Mouse (Mus musculus): ENCODE results near the gene Bdp1. TPM values are rescaled to one million over a fixed set of nuclear protein-coding genes. Genes with fewer than 3 reads are reported as not detected.

The Bdp1 gene
- 1.6 and 1.8 TPM in 2 replicates for polyA plus RNA-seq (2012; rRNA removed)

DNA sequence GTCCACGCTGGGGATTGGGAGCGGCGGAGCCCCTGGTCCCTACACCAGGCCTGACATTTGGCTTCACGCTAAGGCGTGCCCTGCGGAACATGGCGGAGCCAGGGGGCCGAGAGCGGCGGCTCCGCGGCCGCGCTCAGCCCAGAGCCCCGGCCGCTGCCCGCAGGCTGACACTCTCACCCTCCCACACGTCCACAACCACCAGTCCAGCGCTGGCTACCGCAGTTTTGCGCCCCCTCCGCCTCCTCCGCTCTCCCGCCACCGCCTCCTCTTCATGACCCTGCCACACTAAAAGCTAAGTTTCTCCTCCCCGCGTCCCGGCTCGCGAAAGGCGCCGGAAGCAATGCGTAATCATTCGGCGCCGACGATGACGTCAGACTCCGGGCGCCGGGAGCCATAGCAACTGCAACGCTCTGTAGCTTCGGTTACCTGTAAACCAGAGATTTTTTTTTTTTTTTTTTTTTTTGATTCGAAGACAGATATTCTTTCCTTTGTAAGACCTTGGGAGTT lies at the start of gene Bdp1:
TSS of gene Bdp1 (minus strand) at position 323 of the 507 bp plus-strand sequence.

DNA sequence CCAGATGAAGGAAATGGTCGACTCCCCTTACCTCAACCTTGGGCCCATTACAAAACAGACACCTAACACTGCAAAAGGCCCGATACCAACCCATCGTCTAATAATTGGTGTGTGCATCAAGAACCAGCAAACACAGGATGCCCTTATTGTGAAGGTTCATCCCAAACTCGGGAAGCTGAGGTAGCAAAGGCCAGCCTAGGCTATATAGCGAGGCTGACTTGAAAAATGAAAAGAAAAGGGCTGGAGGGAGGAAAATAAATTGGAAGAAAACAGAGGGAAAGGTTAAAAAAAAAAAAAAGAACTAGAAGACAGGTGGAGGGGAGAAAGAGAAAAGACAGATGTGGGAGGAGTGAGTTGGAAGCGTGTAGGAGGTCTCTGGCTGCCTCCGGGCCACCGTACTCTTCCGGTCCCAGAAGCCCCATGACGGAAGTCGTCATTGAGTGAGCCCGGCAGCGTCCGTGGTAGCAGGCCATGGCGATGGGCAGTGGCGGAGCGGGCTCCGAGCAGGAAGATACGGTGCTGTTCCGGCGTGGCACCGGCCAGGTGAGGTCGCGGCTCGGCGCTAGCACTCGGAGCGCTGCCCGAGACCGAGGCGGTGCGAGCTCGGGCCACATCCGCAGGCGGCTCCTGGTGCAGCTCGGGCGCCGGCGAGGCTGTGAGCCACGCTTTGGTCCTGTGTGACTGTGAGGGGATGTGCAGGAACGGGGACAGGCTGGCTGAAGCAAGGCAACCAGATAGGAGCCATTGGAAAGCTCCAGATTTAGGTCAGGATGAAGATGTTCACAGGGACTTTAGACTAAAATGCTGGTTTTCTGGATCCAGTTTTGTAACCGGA lies 20.8 kb upstream of the Bdp1 start, which contains the start of gene Smn1:
TSS of gene Smn1 (plus strand) at position 430 of the 835 bp plus-strand sequence.

DNA sequence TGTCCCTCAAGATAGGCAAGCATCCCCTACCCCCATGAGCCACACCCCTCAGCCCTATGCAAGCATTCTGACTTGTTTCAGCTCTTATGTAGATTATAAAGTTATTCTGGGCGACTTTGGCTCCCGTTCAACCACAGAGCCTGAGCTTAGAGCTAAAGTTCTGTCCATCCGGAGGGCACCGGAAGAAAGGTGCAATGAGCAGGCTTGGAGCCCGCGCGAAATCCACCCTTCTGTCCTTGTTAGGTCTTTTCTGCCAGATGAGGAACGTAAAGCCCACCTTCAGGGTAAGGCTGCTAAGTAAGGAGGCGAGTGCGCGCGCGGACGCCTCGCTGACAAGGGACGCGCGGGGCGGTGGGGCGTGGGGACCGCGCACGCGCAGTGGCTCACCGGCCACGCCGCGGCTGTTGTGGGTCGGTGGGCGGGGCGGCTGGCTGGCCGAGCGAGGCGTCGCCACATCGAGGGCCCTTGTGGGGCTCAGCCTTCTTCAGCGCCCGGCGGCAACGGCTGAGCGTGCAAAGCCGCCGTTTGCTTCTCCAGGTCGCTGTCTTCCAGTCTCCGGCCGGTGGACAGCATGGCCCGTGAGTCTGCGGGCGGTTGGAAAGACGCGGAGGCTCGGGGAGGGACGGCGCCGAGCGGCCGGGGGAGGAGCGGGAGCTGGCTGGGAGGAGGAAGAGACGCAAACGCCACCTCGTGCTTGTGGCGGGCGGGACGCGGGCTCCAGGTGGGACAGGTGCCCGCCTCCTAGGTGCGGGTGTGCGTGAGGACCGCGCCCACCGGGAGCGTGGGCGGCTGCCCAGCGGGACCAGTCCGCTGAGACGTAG lies 4.0 kb upstream of the Bdp1 start, which contains the start of gene Serf1:
TSS of gene Serf1 (plus strand) at position 361 of the 821 bp plus-strand sequence.

DNA sequence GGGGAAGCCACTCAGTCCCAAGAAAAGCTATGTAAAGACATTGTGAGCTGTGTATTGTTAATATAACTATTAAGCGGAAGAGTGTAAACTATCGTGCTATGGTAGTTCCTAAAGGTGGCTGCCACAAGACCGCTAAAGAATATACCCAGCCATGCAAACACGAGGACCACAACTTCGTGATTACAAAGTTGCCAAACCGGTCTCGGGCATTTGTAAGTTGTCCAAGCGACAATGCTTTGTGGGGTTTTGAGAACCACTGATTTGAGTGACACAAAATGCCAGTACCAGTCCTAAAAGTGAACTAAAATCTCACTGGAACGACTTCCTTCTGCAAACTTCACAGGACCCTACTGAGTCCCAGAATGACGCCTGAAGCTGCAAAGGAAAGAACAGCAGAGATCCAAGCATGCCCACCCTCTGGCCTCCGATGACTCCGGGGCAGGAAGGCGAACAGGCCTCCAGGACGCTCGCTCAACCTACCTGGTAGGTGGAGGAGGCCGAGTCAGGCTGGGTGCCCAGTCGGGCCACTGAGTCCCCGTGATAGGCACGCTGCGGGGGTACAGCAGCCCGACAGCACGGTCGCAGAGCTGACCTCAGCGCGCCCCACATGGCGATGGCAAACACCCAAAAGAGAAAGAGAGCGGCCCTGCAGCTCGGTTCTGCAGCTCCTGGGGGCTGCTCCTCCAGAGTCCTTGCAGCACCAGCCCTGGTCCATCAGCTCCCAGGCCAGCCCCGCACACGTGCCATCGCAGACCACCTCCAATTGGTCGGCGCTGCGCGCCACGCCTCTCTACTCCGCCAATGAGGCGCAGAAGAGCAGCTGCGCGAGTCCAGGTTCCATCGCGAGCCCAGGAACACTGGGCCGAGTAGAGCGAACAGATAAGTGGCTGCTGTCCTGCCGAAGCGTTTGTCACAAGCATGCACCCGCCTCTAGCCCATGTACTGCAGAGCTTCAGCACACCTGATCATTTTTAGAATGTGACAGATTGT lies 88.7 kb downstream of the Bdp1 start, which contains the start of gene Mccc2:
TSS of gene Mccc2 (minus strand) at position 734 of the 990 bp plus-strand sequence.

Other genes starting within 250 kb of the Bdp1 start
- gene Cartpt, start 203.0 kb downstream of the Bdp1 start, polyA plus RNA-seq (2012; rRNA removed) = 0.15 TPM in 1 of 2 replicates, not detected in the other
- 23.7 and 26.5 TPM in 2 replicates for gene Mccc2, start 88.4 kb downstream of the Bdp1 start, polyA plus RNA-seq (2012; rRNA removed)
- 6.7 and 20.3 TPM in 2 replicates for gene Serf1, start 3.9 kb upstream of the Bdp1 start, polyA plus RNA-seq (2012; rRNA removed)
- 15.4 and 16.0 TPM in 2 replicates for gene Smn1, start 20.8 kb upstream of the Bdp1 start, polyA plus RNA-seq (2012; rRNA removed)
- gene Naip2, start 98.0 kb upstream of the Bdp1 start, polyA plus RNA-seq (2012; rRNA removed) = 0.85 and 0.98 TPM in 2 replicates
- 4.2 and 4.8 TPM in 2 replicates for gene Naip5, start 142.3 kb upstream of the Bdp1 start, polyA plus RNA-seq (2012; rRNA removed)
- 1.5 TPM in 2 replicates for gene Naip6, start 213.6 kb upstream of the Bdp1 start, polyA plus RNA-seq (2012; rRNA removed)